In the genomic region with DNA sequence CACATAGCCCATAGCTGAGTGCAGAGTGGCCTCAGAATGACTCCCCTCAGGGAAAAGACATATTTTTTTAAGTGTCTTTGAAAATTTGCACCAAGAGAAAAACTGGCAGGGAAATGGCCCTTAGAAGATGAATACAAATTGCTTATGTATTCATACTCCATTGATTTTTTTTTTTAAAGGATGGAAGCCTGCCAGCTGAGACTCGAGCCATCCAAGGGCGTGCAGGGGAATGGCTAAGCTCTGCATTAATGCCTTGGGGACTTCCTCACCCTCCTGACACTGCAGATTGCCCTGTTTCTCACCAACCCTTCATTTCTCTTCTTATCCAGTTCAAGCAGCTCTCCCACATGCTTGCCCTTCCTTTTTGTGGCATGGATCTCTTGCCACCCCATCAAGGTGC, we compare ENCODE assay signal across 12 mouse cellular contexts.
"Had no signal": no experiment of that assay in that cellular context is flagged by ENCODE, and none has a peak within 500 bp of the region (broad histone marks: within the 10 kb centered on the region; RNA-seq: fewer than 3 reads in every experiment).

No protein-coding gene starts in this region.

- H3K4me2 ChIP-seq: kidney, embryonic 15.5 days; limb, embryonic 13.5 days; midbrain, embryonic 12.5 days had no signal

- H3K27me3 ChIP-seq: kidney, embryonic 15.5 days; limb, embryonic 13.5 days; midbrain, embryonic 12.5 days had no signal

- H3K36me3 ChIP-seq: kidney, embryonic 15.5 days; limb, embryonic 13.5 days; midbrain, embryonic 12.5 days had no signal

- H3K9me3 ChIP-seq: kidney, embryonic 15.5 days; limb, embryonic 13.5 days; midbrain, embryonic 12.5 days had no signal

- ATAC-seq: lung, postnatal 0 days had no signal

- H3K27ac ChIP-seq: kidney, embryonic 15.5 days; limb, embryonic 13.5 days; liver, embryonic 14.5 days; midbrain, embryonic 12.5 days; stomach, postnatal 0 days had no signal

- DNase-seq: kidney, adult 18-20 months; kidney, postnatal 14 days; left cerebral cortex, postnatal 4 days; lung, adult 18-20 months; lung, postnatal 4 days; thymus, postnatal 4 days had no signal

- H3K9ac ChIP-seq: kidney, embryonic 15.5 days; limb, embryonic 13.5 days; liver, embryonic 14.5 days; midbrain, embryonic 12.5 days had no signal

- H3K4me1 ChIP-seq: kidney, embryonic 15.5 days; limb, embryonic 13.5 days had no signal

- H3K4me3 ChIP-seq: kidney, embryonic 15.5 days; limb, embryonic 13.5 days; midbrain, embryonic 12.5 days had no signal
